Mouse (Mus musculus): ENCODE measurements at regions not wholly inside any gene's neighbourhood (a gene's known extent, or its start where the extent isn't known, plus 50 kb on each side); places are given as distances from the start of the nearest gene placed in this dataset.
A peak's percentile ranks its signal among the peaks of the same experiment; 100 is the strongest.

- Histone ChIP-seq H3K4me2 (ENCODE audit: low read depth, low read length) (no peak overlapping the region), H3K36me3 (ENCODE audit: control insufficient read depth, insufficient read depth, low read length) (no peaks in the 10 kb centered on the region), H3K27ac (replicated peaks; ENCODE audit: low read depth, low read length) (no peak overlapping the region), H3K4me1 (ENCODE audit: control insufficient read depth, insufficient read depth, low read length) (no peaks in the 10 kb centered on the region), H3K4me3 (ENCODE audit: low read depth, low read length) (no peak overlapping the region), H3K9ac (ENCODE audit: low read depth, low read length) (no peak overlapping the region), H3K27me3 (replicated peaks; ENCODE audit: control insufficient read depth, insufficient read depth, low read length) (no peaks in the 10 kb centered on the region), H3K9me3 (ENCODE audit: control insufficient read depth, low read length) (peaks cover 7% of the 10 kb centered on the region; the same call in 1 of the 2 replicates)
- 86% methylated on average over 4 of the region's 4 CpGs for WGBS
- no peak for DNase-seq (ENCODE audit: low spot score)
- no peak for ATAC-seq (ENCODE audit: low read depth)
Measured at GRCm38 (mm10) chr13:28898900-28899299, 54.6 kb downstream of the Sox4 start.

DNA sequence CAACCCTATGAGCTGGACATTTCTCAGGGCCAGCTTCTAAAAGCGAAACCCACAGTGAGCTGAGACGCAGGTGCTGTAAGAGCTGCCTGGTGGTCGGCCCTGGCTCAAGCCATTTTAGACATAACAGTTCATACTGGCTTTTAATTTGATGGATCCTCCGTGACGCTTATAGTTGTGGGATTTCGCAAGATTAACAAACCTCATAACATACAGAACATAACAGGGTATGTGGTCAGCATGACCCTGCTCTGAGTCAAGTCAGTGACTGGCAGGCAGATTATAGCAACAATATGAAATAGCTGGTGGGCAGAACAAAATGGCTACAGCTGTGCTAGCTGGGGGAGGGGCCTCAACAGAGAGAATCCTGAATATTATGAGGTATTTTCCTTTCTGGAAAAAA, 60.6 kb downstream of the Sox4 start:
- H3K4me2 ChIP-seq (ENCODE audit: low read depth, low read length) = no peak overlapping the region
- H3K36me3 ChIP-seq (ENCODE audit: control insufficient read depth, insufficient read depth, low read length) = no peaks in the 10 kb centered on the region
- H3K4me1 ChIP-seq (ENCODE audit: control insufficient read depth, insufficient read depth, low read length) = no peaks in the 10 kb centered on the region
- WGBS = 79% methylated on average over 6 of the region's 6 CpGs
- H3K27me3 ChIP-seq (replicated peaks; ENCODE audit: control insufficient read depth, insufficient read depth, low read length) = no peaks in the 10 kb centered on the region
- H3K4me3 ChIP-seq (ENCODE audit: low read depth, low read length) = no peak overlapping the region
- ATAC-seq (ENCODE audit: low read depth) (no peak), DNase-seq (ENCODE audit: low spot score) (no peak)
- H3K9me3 ChIP-seq (ENCODE audit: control insufficient read depth, low read length) = peaks cover 7% of the 10 kb centered on the region; the same call in 1 of the 2 replicates
- no peak overlapping the region for H3K9ac ChIP-seq (ENCODE audit: low read depth, low read length)
- H3K27ac ChIP-seq (replicated peaks; ENCODE audit: low read depth, low read length) = no peak overlapping the region

GRCm38 (mm10) chr13:28887098-28887497, 66.4 kb downstream of the Sox4 start:
- Histone ChIP-seq H3K9ac (ENCODE audit: low read depth, low read length) (no peak overlapping the region), H3K27ac (replicated peaks; ENCODE audit: low read depth, low read length) (no peak overlapping the region), H3K36me3 (ENCODE audit: control insufficient read depth, insufficient read depth, low read length) (no peaks in the 10 kb centered on the region), H3K4me2 (ENCODE audit: low read depth, low read length) (peak overlapping the region; percentile 32; the same call in 1 of the 2 replicates), H3K9me3 (ENCODE audit: control insufficient read depth, low read length) (no peaks in the 10 kb centered on the region), H3K27me3 (replicated peaks; ENCODE audit: control insufficient read depth, insufficient read depth, low read length) (peaks cover 9% of the 10 kb centered on the region), H3K4me3 (ENCODE audit: low read depth, low read length) (peak overlapping the region; percentile 4; the same call in 1 of the 2 replicates), H3K4me1 (ENCODE audit: control insufficient read depth, insufficient read depth, low read length) (peaks cover 21% of the 10 kb centered on the region)
- DNase-seq (ENCODE audit: low spot score) (no peak), ATAC-seq (ENCODE audit: low read depth) (no peak)
- 19% methylated on average over 12 of the region's 13 CpGs for WGBS

GRCm38 (mm10) chr13:28886691-28887090, 66.8 kb downstream of the Sox4 start:
- Histone ChIP-seq H3K4me1 (ENCODE audit: control insufficient read depth, insufficient read depth, low read length) (peaks cover 25% of the 10 kb centered on the region), H3K27me3 (replicated peaks; ENCODE audit: control insufficient read depth, insufficient read depth, low read length) (peaks cover 9% of the 10 kb centered on the region), H3K9ac (ENCODE audit: low read depth, low read length) (no peak overlapping the region), H3K4me3 (ENCODE audit: low read depth, low read length) (peak overlapping the region; percentile 4; the same call in 1 of the 2 replicates), H3K27ac (replicated peaks; ENCODE audit: low read depth, low read length) (no peak overlapping the region), H3K36me3 (ENCODE audit: control insufficient read depth, insufficient read depth, low read length) (no peaks in the 10 kb centered on the region), H3K9me3 (ENCODE audit: control insufficient read depth, low read length) (no peaks in the 10 kb centered on the region), H3K4me2 (ENCODE audit: low read depth, low read length) (peak overlapping the region; percentile 32; the same call in 1 of the 2 replicates)
- ATAC-seq (ENCODE audit: low read depth) (no peak), DNase-seq (ENCODE audit: low spot score) (peak; percentile 27)
- 21% methylated on average over 11 of the region's 11 CpGs for WGBS

- H3K9ac ChIP-seq (ENCODE audit: low read depth, low read length) = peak overlapping the region; percentile 79
- H3K9me3 ChIP-seq (ENCODE audit: control insufficient read depth, low read length) = no peaks in the 10 kb centered on the region
- peak; percentile 72 for ATAC-seq (ENCODE audit: low read depth)
- H3K27me3 ChIP-seq (replicated peaks; ENCODE audit: control insufficient read depth, insufficient read depth, low read length) = peaks cover 9% of the 10 kb centered on the region
- H3K36me3 ChIP-seq (ENCODE audit: control insufficient read depth, insufficient read depth, low read length) = no peaks in the 10 kb centered on the region
- peak overlapping the region; percentile 40 for H3K27ac ChIP-seq (replicated peaks; ENCODE audit: low read depth, low read length)
- peak overlapping the region; percentile 74 for H3K4me2 ChIP-seq (ENCODE audit: low read depth, low read length)
- H3K4me1 ChIP-seq (ENCODE audit: control insufficient read depth, insufficient read depth, low read length) = peaks cover 31% of the 10 kb centered on the region
- peak overlapping the region; percentile 60 for H3K4me3 ChIP-seq (ENCODE audit: low read depth, low read length)
- under 1% methylated on average over 26 of the region's 30 CpGs for WGBS
- peak; percentile 72 for DNase-seq (ENCODE audit: low spot score)
Measured at GRCm38 (mm10) chr13:28885083-28886037, 68.2 kb downstream of the Sox4 start.

DNA sequence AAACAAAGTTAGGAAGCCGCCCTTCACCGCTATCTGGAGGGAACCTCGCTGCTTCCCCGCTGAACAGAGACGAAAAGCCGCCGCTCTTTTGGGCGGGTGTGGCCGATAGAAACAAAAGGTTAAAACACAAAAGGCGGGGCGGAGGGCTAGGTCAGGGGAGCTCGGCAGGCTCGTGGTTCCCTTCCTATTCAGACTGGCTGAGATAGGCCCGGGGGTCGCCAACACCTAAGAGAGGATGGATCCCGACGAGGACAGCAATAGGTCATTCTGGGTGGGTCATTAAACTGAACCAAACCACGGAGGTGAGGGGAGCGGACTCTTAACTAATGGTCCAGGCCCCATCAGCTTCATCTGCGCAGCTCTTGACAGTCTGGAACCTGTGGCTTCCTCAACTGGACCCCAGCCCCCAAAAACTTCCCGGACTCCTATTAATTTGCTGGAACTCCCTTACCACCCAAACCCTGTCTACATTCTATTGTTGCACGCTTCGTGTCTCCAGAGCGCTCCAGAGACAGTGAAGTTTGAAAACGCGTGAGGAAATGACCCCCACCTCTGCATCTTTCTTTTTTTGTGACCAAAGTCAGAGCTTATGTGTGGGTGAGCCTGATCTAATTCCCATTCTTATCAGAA, 69.2 kb downstream of the Sox4 start:
- Histone ChIP-seq H3K4me2 (ENCODE audit: low read depth, low read length) (peak overlapping the region; percentile 74), H3K27ac (replicated peaks; ENCODE audit: low read depth, low read length) (peak overlapping the region; percentile 40), H3K4me3 (ENCODE audit: low read depth, low read length) (peak overlapping the region; percentile 60), H3K9ac (ENCODE audit: low read depth, low read length) (peak overlapping the region; percentile 79), H3K27me3 (replicated peaks; ENCODE audit: control insufficient read depth, insufficient read depth, low read length) (peaks cover 9% of the 10 kb centered on the region), H3K36me3 (ENCODE audit: control insufficient read depth, insufficient read depth, low read length) (no peaks in the 10 kb centered on the region), H3K9me3 (ENCODE audit: control insufficient read depth, low read length) (no peaks in the 10 kb centered on the region), H3K4me1 (ENCODE audit: control insufficient read depth, insufficient read depth, low read length) (peaks cover 34% of the 10 kb centered on the region)
- peak; percentile 51 for DNase-seq (ENCODE audit: low spot score)
- WGBS = under 1% methylated on average over 24 of the region's 26 CpGs
- peak; percentile 38; the same call in 1 of the 2 replicates for ATAC-seq (ENCODE audit: low read depth)

DNA sequence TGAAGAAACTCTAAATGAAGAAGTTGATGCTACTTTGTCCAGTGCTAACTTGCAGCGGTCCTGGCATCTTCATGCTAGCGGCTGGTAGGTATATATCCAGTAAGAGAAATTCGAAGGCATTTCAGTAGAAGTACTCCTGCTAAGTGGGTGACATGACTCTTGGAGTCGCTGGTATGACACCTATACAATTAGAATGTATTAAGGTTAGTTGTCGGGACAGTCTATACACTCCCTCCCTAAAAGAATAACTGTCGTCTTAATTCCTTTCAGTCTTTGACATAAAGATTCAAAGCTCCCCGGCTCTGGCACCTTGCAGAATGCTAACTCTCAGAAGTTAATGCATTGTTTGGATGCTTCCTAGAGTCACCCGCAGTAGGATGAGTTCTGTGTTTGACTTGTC, 70.1 kb downstream of the Sox4 start:
- Histone ChIP-seq H3K4me3 (ENCODE audit: low read depth, low read length) (peak overlapping the region; percentile 60), H3K9ac (ENCODE audit: low read depth, low read length) (peak overlapping the region; percentile 79), H3K4me2 (ENCODE audit: low read depth, low read length) (peak overlapping the region; percentile 74), H3K36me3 (ENCODE audit: control insufficient read depth, insufficient read depth, low read length) (no peaks in the 10 kb centered on the region), H3K4me1 (ENCODE audit: control insufficient read depth, insufficient read depth, low read length) (peaks cover 41% of the 10 kb centered on the region), H3K27me3 (replicated peaks; ENCODE audit: control insufficient read depth, insufficient read depth, low read length) (peaks cover 9% of the 10 kb centered on the region), H3K9me3 (ENCODE audit: control insufficient read depth, low read length) (no peaks in the 10 kb centered on the region), H3K27ac (replicated peaks; ENCODE audit: low read depth, low read length) (no peak overlapping the region)
- ATAC-seq (ENCODE audit: low read depth) (no peak), DNase-seq (ENCODE audit: low spot score) (no peak)
- 30% methylated on average over 8 of the region's 8 CpGs for WGBS

DNA sequence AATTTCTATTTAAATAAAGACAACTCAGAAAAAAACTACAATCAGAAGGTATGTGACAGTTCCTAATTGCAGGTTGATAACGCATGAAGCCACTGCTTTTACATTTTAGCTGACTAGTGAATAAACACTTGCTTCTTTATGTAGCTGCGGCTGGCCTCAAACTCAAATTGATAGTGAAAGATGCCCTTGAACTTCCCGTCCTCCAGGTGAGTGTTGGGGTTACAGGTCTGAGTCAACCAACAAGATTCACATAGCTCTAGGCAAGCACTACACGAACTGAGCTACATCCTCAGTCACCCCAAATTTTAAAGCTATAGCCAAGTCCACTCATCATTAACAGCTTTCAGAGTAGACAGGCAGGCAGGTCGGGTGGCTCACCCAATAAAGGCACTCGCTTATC, 72.6 kb downstream of the Sox4 start:
- DNase-seq (ENCODE audit: low spot score) = no peak
- no peaks in the 10 kb centered on the region for H3K27me3 ChIP-seq (replicated peaks; ENCODE audit: control insufficient read depth, insufficient read depth, low read length)
- H3K4me3 ChIP-seq (ENCODE audit: low read depth, low read length) = peak overlapping the region; percentile 60; the same call in 1 of the 2 replicates
- no peak overlapping the region for H3K27ac ChIP-seq (replicated peaks; ENCODE audit: low read depth, low read length)
- no peak for ATAC-seq (ENCODE audit: low read depth)
- H3K9me3 ChIP-seq (ENCODE audit: control insufficient read depth, low read length) = no peaks in the 10 kb centered on the region
- H3K36me3 ChIP-seq (ENCODE audit: control insufficient read depth, insufficient read depth, low read length) = no peaks in the 10 kb centered on the region
- WGBS = 63% methylated on average over 6 of the region's 6 CpGs
- peak overlapping the region; percentile 74 for H3K4me2 ChIP-seq (ENCODE audit: low read depth, low read length)
- H3K4me1 ChIP-seq (ENCODE audit: control insufficient read depth, insufficient read depth, low read length) = peaks cover 29% of the 10 kb centered on the region
- H3K9ac ChIP-seq (ENCODE audit: low read depth, low read length) = no peak overlapping the region

Measured in embryonic facial prominence, embryonic 14.5 days (tissue).